Mouse (Mus musculus): ENCODE measurements around the gene Amz1. TPM values are rescaled to one million over a fixed set of nuclear protein-coding genes. Genes with fewer than 3 reads are reported as not detected.
A peak's percentile ranks its signal among the peaks of the same experiment; 100 is the strongest.

Gene Amz1
- total and polyA plus RNA-seq, 2 experiments from 2014 or later, result 12.2 to 14.2 TPM

GRCm38 (mm10) chr5:140764921-140765613 is 41.1 kb downstream of the Amz1 start:
- Histone ChIP-seq H3K4me3 (ENCODE audit: low read depth, low read length) (no peak overlapping the region), H3K4me2 (ENCODE audit: low read depth) (no peak overlapping the region), H3K9me3 (ENCODE audit: low read length) (no peaks in the 10 kb centered on the region), H3K27ac (ENCODE audit: low read depth, low read length) (no peak overlapping the region), H3K4me1 (ENCODE audit: insufficient read depth) (0 out of 2 replicates have a peak, but pooled peaks cover 3% of the 10 kb centered on the region), H3K27me3 (ENCODE audit: insufficient read depth, low read length) (no peaks in the 10 kb centered on the region), H3K9ac (no peak overlapping the region), H3K36me3 (ENCODE audit: insufficient read depth) (peaks cover 10% of the 10 kb centered on the region)
- DNase-seq (no peak), ATAC-seq (no peak)
- 78% methylated on average over 6 of the region's 6 CpGs for WGBS
- no peak for TF ChIP-seq CTCF (IDR thresholded peaks at IDR 0.05; ENCODE audit: low read depth)

- Histone ChIP-seq H3K27me3 (ENCODE audit: insufficient read depth, low read length) (no peaks in the 10 kb centered on the region), H3K9me3 (ENCODE audit: low read length) (no peaks in the 10 kb centered on the region), H3K4me1 (ENCODE audit: insufficient read depth) (0 out of 2 replicates have a peak, but pooled peaks cover 3% of the 10 kb centered on the region), H3K4me3 (ENCODE audit: low read depth, low read length) (no peak overlapping the region), H3K9ac (no peak overlapping the region), H3K36me3 (ENCODE audit: insufficient read depth) (no peaks in the 10 kb centered on the region; the same call in 1 of the 2 replicates), H3K27ac (ENCODE audit: low read depth, low read length) (no peak overlapping the region), H3K4me2 (ENCODE audit: low read depth) (no peak overlapping the region)
- no peak for DNase-seq
- 92% methylated on average over 4 of the region's 4 CpGs for WGBS
- no peak for ATAC-seq
- TF ChIP-seq CTCF (IDR thresholded peaks at IDR 0.05; ENCODE audit: low read depth), result no peak
These were observed 42.6 kb downstream of the Amz1 start for GRCm38 (mm10) chr5:140766566-140766965.

- no peak for TF ChIP-seq CTCF (IDR thresholded peaks at IDR 0.05; ENCODE audit: low read depth)
- Histone ChIP-seq H3K9me3 (ENCODE audit: low read length) (no peaks in the 10 kb centered on the region), H3K4me3 (ENCODE audit: low read depth, low read length) (no peak overlapping the region), H3K4me2 (ENCODE audit: low read depth) (no peak overlapping the region), H3K27ac (ENCODE audit: low read depth, low read length) (peak overlapping the region; percentile 81), H3K9ac (no peak overlapping the region), H3K36me3 (ENCODE audit: insufficient read depth) (no peaks in the 10 kb centered on the region; the same call in 1 of the 2 replicates), H3K4me1 (ENCODE audit: insufficient read depth) (0 out of 2 replicates have a peak, but pooled peaks cover 3% of the 10 kb centered on the region), H3K27me3 (ENCODE audit: insufficient read depth, low read length) (no peaks in the 10 kb centered on the region)
- 4% methylated on average over 9 of the region's 9 CpGs for WGBS
- ATAC-seq (peak; percentile 73), DNase-seq (peak; percentile 38)
These were observed 43.8 kb downstream of the Amz1 start for GRCm38 (mm10) chr5:140767704-140768141.

GRCm38 (mm10) chr5:140768333-140768732 is 44.4 kb downstream of the Amz1 start:
- Histone ChIP-seq H3K4me2 (ENCODE audit: low read depth) (no peak overlapping the region), H3K4me1 (ENCODE audit: insufficient read depth) (0 out of 2 replicates have a peak, but pooled peaks cover 3% of the 10 kb centered on the region), H3K9ac (no peak overlapping the region), H3K36me3 (ENCODE audit: insufficient read depth) (no peaks in the 10 kb centered on the region; the same call in 1 of the 2 replicates), H3K27ac (ENCODE audit: low read depth, low read length) (peak overlapping the region; percentile 81), H3K4me3 (ENCODE audit: low read depth, low read length) (no peak overlapping the region), H3K27me3 (ENCODE audit: insufficient read depth, low read length) (no peaks in the 10 kb centered on the region), H3K9me3 (ENCODE audit: low read length) (no peaks in the 10 kb centered on the region)
- DNase-seq (peak; percentile 34), ATAC-seq (peak; percentile 54)
- 63% methylated on average over 5 of the region's 5 CpGs for WGBS
- TF ChIP-seq CTCF (IDR thresholded peaks at IDR 0.05; ENCODE audit: low read depth), result no peak

- DNase-seq (no peak), ATAC-seq (peak; percentile 35; the same call in 1 of the 2 replicates)
- Histone ChIP-seq H3K9me3 (ENCODE audit: low read length) (no peaks in the 10 kb centered on the region), H3K4me2 (ENCODE audit: low read depth) (no peak overlapping the region), H3K9ac (no peak overlapping the region), H3K27me3 (ENCODE audit: insufficient read depth, low read length) (no peaks in the 10 kb centered on the region), H3K27ac (ENCODE audit: low read depth, low read length) (peak overlapping the region; percentile 57; the same call in 1 of the 2 replicates), H3K36me3 (ENCODE audit: insufficient read depth) (peaks cover 5% of the 10 kb centered on the region; the same call in 1 of the 2 replicates), H3K4me1 (ENCODE audit: insufficient read depth) (0 out of 2 replicates have a peak, but pooled peaks cover 3% of the 10 kb centered on the region), H3K4me3 (ENCODE audit: low read depth, low read length) (no peak overlapping the region)
- no peak for TF ChIP-seq CTCF (IDR thresholded peaks at IDR 0.05; ENCODE audit: low read depth)
- WGBS, result 27% methylated on average over 6 of the region's 6 CpGs
These were observed 47.7 kb downstream of the Amz1 start for GRCm38 (mm10) chr5:140771612-140772011.

GRCm38 (mm10) chr5:140772158-140772557 is 48.2 kb downstream of the Amz1 start:
- H3K36me3 ChIP-seq (ENCODE audit: insufficient read depth), result peaks cover 5% of the 10 kb centered on the region; the same call in 1 of the 2 replicates
- H3K4me3 ChIP-seq (ENCODE audit: low read depth, low read length), result no peak overlapping the region
- 54% methylated on average over 7 of the region's 7 CpGs for WGBS
- no peaks in the 10 kb centered on the region for H3K27me3 ChIP-seq (ENCODE audit: insufficient read depth, low read length)
- DNase-seq (no peak), ATAC-seq (no peak)
- no peak for TF ChIP-seq CTCF (IDR thresholded peaks at IDR 0.05; ENCODE audit: low read depth)
- H3K4me2 ChIP-seq (ENCODE audit: low read depth), result no peak overlapping the region
- H3K4me1 ChIP-seq (ENCODE audit: insufficient read depth), result 0 out of 2 replicates have a peak, but pooled peaks cover 3% of the 10 kb centered on the region
- H3K27ac ChIP-seq (ENCODE audit: low read depth, low read length), result 0 out of 2 replicates have a peak overlapping the region, but pooled peaks have one; percentile 57
- no peak overlapping the region for H3K9ac ChIP-seq
- H3K9me3 ChIP-seq (ENCODE audit: low read length), result no peaks in the 10 kb centered on the region

GRCm38 (mm10) chr5:140775111-140775510 is 51.2 kb downstream of the Amz1 start:
- Histone ChIP-seq H3K4me3 (ENCODE audit: low read depth, low read length) (no peak overlapping the region), H3K4me2 (ENCODE audit: low read depth) (no peak overlapping the region), H3K4me1 (ENCODE audit: insufficient read depth) (no peaks in the 10 kb centered on the region), H3K9ac (no peak overlapping the region), H3K27ac (ENCODE audit: low read depth, low read length) (no peak overlapping the region), H3K27me3 (ENCODE audit: insufficient read depth, low read length) (no peaks in the 10 kb centered on the region), H3K36me3 (ENCODE audit: insufficient read depth) (peaks cover 16% of the 10 kb centered on the region), H3K9me3 (ENCODE audit: low read length) (no peaks in the 10 kb centered on the region)
- no peak for ATAC-seq
- 86% methylated on average over 4 of the region's 4 CpGs for WGBS
- no peak for TF ChIP-seq CTCF (IDR thresholded peaks at IDR 0.05; ENCODE audit: low read depth)
- no peak for DNase-seq

Data from forebrain, postnatal 0 days (tissue).